ENCODE assay signal across 25 mouse cellular contexts in genomic region chr3:152435590-152435989, GRCm38 (mm10). TPM values are rescaled to one million over a fixed set of nuclear protein-coding genes. Genes with fewer than 3 reads are reported as not detected.
A peak's percentile ranks its signal among the peaks of the same experiment; 100 is the strongest.
DNase-seq lines count a peak whose midpoint lies in the region; ATAC-seq lines count a peak whose summit lies in the region.
"Had no signal": no experiment of that assay in that cellular context is flagged by ENCODE, and none has a peak within 500 bp of the region (broad histone marks: within the 10 kb centered on the region; RNA-seq: fewer than 3 reads in every experiment).

No protein-coding gene starts in this region.

- H3K4me1 ChIP-seq in liver, embryonic 11.5 days (replicated peaks; ENCODE audit: control insufficient read depth, insufficient read depth, low read length): peaks cover 8% of the 10 kb centered on the region
- peaks cover 26% of the 10 kb centered on the region for H3K4me1 ChIP-seq in liver, embryonic 13.5 days (replicated peaks)
- H3K4me1 ChIP-seq: embryonic facial prominence, embryonic 10.5 days; embryonic facial prominence, embryonic 12.5 days; forebrain, embryonic 13.5 days had no signal

- no peak overlapping the region for H3K4me3 ChIP-seq in liver, embryonic 11.5 days (ENCODE audit: low read depth, low read length)
- H3K4me3 ChIP-seq in liver, embryonic 13.5 days (replicated peaks): no peak overlapping the region
- H3K4me3 ChIP-seq: embryonic facial prominence, embryonic 10.5 days; embryonic facial prominence, embryonic 12.5 days; forebrain, embryonic 13.5 days; forebrain, embryonic 15.5 days had no signal

- peaks cover 7% of the 10 kb centered on the region; the same call in 1 of the 2 replicates for H3K36me3 ChIP-seq in liver, embryonic 11.5 days (ENCODE audit: control insufficient read depth, insufficient read depth, low read length)
- H3K36me3 ChIP-seq in liver, embryonic 13.5 days: peaks cover 10% of the 10 kb centered on the region; the same call in 1 of the 2 replicates

- no peak for DNase-seq in cerebellum, postnatal 14 days
- no peak for DNase-seq in liver, embryonic 11.5 days (ENCODE audit: low spot score)
- DNase-seq in liver: no peak
- no peak for DNase-seq in liver, embryonic 13.5 days
- DNase-seq in lung, adult 18-20 months: no peak
- DNase-seq: adrenal gland, adult 8-10 months; adrenal gland, postnatal 14 days; adrenal gland, postnatal 36 days; B cell, adult 2 months; cerebellum, adult 11 months; cerebellum, adult 18-20 months; cerebellum, adult 8-10 months; cerebellum, adult 9-11 months; cerebellum, postnatal 25 days had no signal

- no peak overlapping the region for H3K27ac ChIP-seq in liver, embryonic 11.5 days (ENCODE audit: low read depth, low read length)
- H3K27ac ChIP-seq in liver, embryonic 13.5 days: no peak overlapping the region
- H3K27ac ChIP-seq: embryonic facial prominence, embryonic 10.5 days; embryonic facial prominence, embryonic 12.5 days; forebrain, embryonic 13.5 days; forebrain, embryonic 15.5 days had no signal

- no peaks in the 10 kb centered on the region for H3K9me3 ChIP-seq in liver, embryonic 11.5 days (ENCODE audit: control insufficient read depth, low read length)
- H3K9me3 ChIP-seq in liver, embryonic 13.5 days (replicated peaks): no peaks in the 10 kb centered on the region
- H3K9me3 ChIP-seq: embryonic facial prominence, embryonic 10.5 days; embryonic facial prominence, embryonic 12.5 days; forebrain, embryonic 13.5 days; forebrain, embryonic 15.5 days; G1E had no signal

- peak; percentile 29; the same call in 1 of the 2 replicates for ATAC-seq in cerebellum, adult (ENCODE audit: insufficient number of reproducible peaks, low FRiP score, low TSS enrichment)
- ATAC-seq in liver, embryonic 11.5 days (replicated peaks; ENCODE audit: low FRiP score): peak; percentile 65
- ATAC-seq in liver, embryonic 13.5 days (ENCODE audit: low read depth): peak; percentile 48; the same call in 1 of the 2 replicates
- ATAC-seq in megakaryocyte-erythroid progenitor cell, adult 5-6 weeks (replicated peaks; ENCODE audit: low FRiP score, low TSS enrichment, poor library complexity, severe bottlenecking): peak; percentile 62; the same call in 1 of the 2 replicates
- ATAC-seq: activated CD4-positive, CD25-positive, alpha-beta regulatory T cell, adult 4 months; CD4-positive, CD25-positive, alpha-beta regulatory T cell, adult 4 months; forebrain, embryonic 13.5 days; forebrain, embryonic 15.5 days; Patski had no signal

- H3K4me2 ChIP-seq in liver, embryonic 11.5 days: no peak overlapping the region
- H3K4me2 ChIP-seq in liver, embryonic 13.5 days: no peak overlapping the region
- H3K4me2 ChIP-seq: embryonic facial prominence, embryonic 12.5 days; forebrain, embryonic 13.5 days; forebrain, embryonic 15.5 days had no signal

- no peaks in the 10 kb centered on the region for H3K27me3 ChIP-seq in liver, embryonic 11.5 days (replicated peaks; ENCODE audit: control insufficient read depth, insufficient read depth, low read length)
- H3K27me3 ChIP-seq in liver, embryonic 13.5 days: no peaks in the 10 kb centered on the region
- H3K27me3 ChIP-seq: CH12.LX; embryonic facial prominence, embryonic 12.5 days; forebrain, embryonic 13.5 days; forebrain, embryonic 15.5 days; Patski had no signal

- H3K9ac ChIP-seq in liver, embryonic 11.5 days (ENCODE audit: low read depth, low read length): no peak overlapping the region
- H3K9ac ChIP-seq in liver, embryonic 13.5 days: no peak overlapping the region
- H3K9ac ChIP-seq: embryonic facial prominence, embryonic 12.5 days; forebrain, embryonic 13.5 days; forebrain, embryonic 15.5 days had no signal

RNA-seq across cellular contexts. Expression of gene Zzz3, which starts 40.3 kb away (rescaled TPM):
- 45.5 and 45.7 TPM in 2 replicates for polyA plus RNA-seq in liver, embryonic 11.5 days (2014; fragmentation: Nextera tagmentation; extraction: Ambion mirVana)
- polyA plus RNA-seq in liver, embryonic 13.5 days (2015; fragmentation: Nextera tagmentation; extraction: Ambion mirVana): 16.3 and 21.2 TPM in 2 replicates
- 66.1 and 66.2 TPM in 2 replicates for total RNA-seq in megakaryocyte-erythroid progenitor cell, adult 5-6 weeks (2014; fragmentation: Nextera tagmentation)
- 70.7 and 92.4 TPM in 2 replicates for total RNA-seq in megakaryocyte-erythroid progenitor cell, adult 5-6 weeks (2017)
